Mouse (Mus musculus) liver, embryonic 14.5 days (tissue): ENCODE measurements around the gene Zfp622.

Source experiments
- CTCF ChIP-seq: IDR thresholded peaks from 2 replicates; pipeline ENCODE4 v1.5.1; 2016; ENCODE audit warnings: antibody characterized with exemption, low read depth, control low read depth
- EP300 ChIP-seq: IDR thresholded peaks from 2 replicates; pipeline ENCODE4 v1.6.1; 2016; ENCODE audit warnings: antibody characterized with exemption, low read depth

GRCm38 (mm10) chr15:25956001-25956400 is 28.2 kb upstream of the Zfp622 start:
- no peak for TF ChIP-seq CTCF
- no peak for TF ChIP-seq EP300
